ENCODE assay signal across 9 mouse cellular contexts in the genomic region with DNA sequence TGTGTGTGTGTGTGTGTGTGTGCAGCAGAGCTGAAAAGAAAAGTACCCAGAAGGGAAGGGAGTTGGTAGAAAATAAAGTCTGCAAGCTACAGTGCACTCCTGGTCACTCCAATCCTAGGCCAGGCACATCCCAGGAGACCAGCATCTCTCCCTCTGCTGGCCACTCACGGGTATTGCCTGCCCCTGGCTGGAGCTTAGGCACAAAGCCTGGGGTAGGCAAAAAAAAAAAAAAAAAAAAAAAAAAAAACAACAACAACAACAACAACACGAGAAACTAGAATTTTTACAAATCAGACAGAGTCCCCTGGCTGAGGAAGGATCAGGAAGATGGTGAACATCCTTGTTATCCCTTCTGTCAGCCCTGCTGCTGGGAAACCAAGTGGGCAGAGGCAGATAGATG. TPM values are rescaled to one million over a fixed set of nuclear protein-coding genes. Genes with fewer than 3 reads are reported as not detected.
DNase-seq lines count a peak whose midpoint lies in the region; ATAC-seq and TF ChIP-seq lines count a peak whose summit lies in the region.
"Had no signal": no experiment of that assay in that cellular context is flagged by ENCODE, and none has a peak within 500 bp of the region (broad histone marks: within the 10 kb centered on the region; RNA-seq: fewer than 3 reads in every experiment).

No protein-coding gene starts in this region.

- H3K9me3 ChIP-seq in limb, embryonic 10.5 days (replicated peaks) = no peaks in the 10 kb centered on the region
- H3K9me3 ChIP-seq: midbrain, embryonic 12.5 days had no signal

- intact Hi-C loops in gastrocnemius, adult 2 months (cut with DNase I) = loop anchor here (5.0 kb wide), 1 partner anchor 77 kb away; no protein-coding TSS in a partner anchor

- H3K36me3 ChIP-seq in limb, embryonic 10.5 days = peaks cover 83% of the 10 kb centered on the region
- H3K36me3 ChIP-seq: midbrain, embryonic 12.5 days had no signal

- ATAC-seq in monocyte, adult 5-6 weeks (replicated peaks; ENCODE audit: insufficient number of reproducible peaks, low FRiP score, low TSS enrichment, poor library complexity, severe bottlenecking) = 0 out of 2 replicates have a peak, but pooled peaks have one; percentile 65

- no peaks in the 10 kb centered on the region for H3K27me3 ChIP-seq in limb, embryonic 10.5 days (ENCODE audit: low read depth, poor library complexity, severe bottlenecking)
- H3K27me3 ChIP-seq: midbrain, embryonic 12.5 days had no signal

- DNase-seq in gastrocnemius, adult 2 months = peak; percentile 67
- DNase-seq in gastrocnemius, postnatal 25 days = no peak
- peak; percentile 40 for DNase-seq in urinary bladder, postnatal 25 days (ENCODE audit: low spot score)
- no peak for DNase-seq in urinary bladder, postnatal 4 days (ENCODE audit: low spot score in 2 of 2)
- peak; percentile 53 for DNase-seq in forelimb bud, embryonic 11.5 days (ENCODE audit: low read depth, low spot score)
- DNase-seq in limb, embryonic 10.5 days (ENCODE audit: low spot score) = peak; percentile 77
- no peak for DNase-seq in left cerebral cortex, adult 8-10 months (ENCODE audit: low spot score in 2 of 2)

- H3K27ac ChIP-seq in gastrocnemius, adult 2 months = no peak overlapping the region
- H3K27ac ChIP-seq in limb, embryonic 10.5 days = no peak overlapping the region
- H3K27ac ChIP-seq: midbrain, embryonic 12.5 days had no signal

- WGBS in limb, embryonic 10.5 days = 22% methylated on average over 2 of the region's 2 CpGs

- TF ChIP-seq CTCF in gastrocnemius, adult 2 months (IDR thresholded peaks at IDR 0.05) = peak; percentile 68

- no peak overlapping the region for H3K4me3 ChIP-seq in gastrocnemius, adult 2 months
- H3K4me3 ChIP-seq in limb, embryonic 10.5 days = no peak overlapping the region
- H3K4me3 ChIP-seq: midbrain, embryonic 12.5 days had no signal

- peaks cover 15% of the 10 kb centered on the region for H3K4me1 ChIP-seq in limb, embryonic 10.5 days
- H3K4me1 ChIP-seq: midbrain, embryonic 12.5 days had no signal

RNA-seq across cellular contexts. Expression of a gene that starts 9.0 kb away (rescaled TPM):
- not detected for total RNA-seq in gastrocnemius, adult 2 months (2021)
- not detected for total RNA-seq in gastrocnemius, postnatal 25 days (2021)
- polyA plus RNA-seq in limb, embryonic 10.5 days (2016; fragmentation: Nextera tagmentation; extraction: Ambion mirVana) = 78.6 and 124 TPM in 2 replicates
- not detected in 3 replicates for total RNA-seq in monocyte, adult 5-6 weeks (2017)
- total RNA-seq in left cerebral cortex, adult 8-10 months (2022) = not detected

RNA-seq across cellular contexts. Expression of a gene that starts 37.8 kb away (rescaled TPM):
- 1 to 10 TPM; 2.6 to 5.2 TPM for total RNA-seq in gastrocnemius, adult 2 months (2021)
- 1 to 10 TPM; 3.1 to 3.4 TPM for total RNA-seq in gastrocnemius, postnatal 25 days (2021)
- polyA plus RNA-seq in limb, embryonic 10.5 days (2016; fragmentation: Nextera tagmentation; extraction: Ambion mirVana) = 3.1 and 5.4 TPM in 2 replicates
- total RNA-seq in monocyte, adult 5-6 weeks (2017) = 0.78 to 1.5 TPM in 2 of 3 replicates, not detected in the other
- total RNA-seq in left cerebral cortex, adult 8-10 months (2022) = 100 to 1,000 TPM; 123 to 146 (median 132) TPM

RNA-seq across cellular contexts. Expression of a gene that starts 46.9 kb away (rescaled TPM):
- 10 to 100 TPM; 32.9 to 69.4 TPM for total RNA-seq in gastrocnemius, adult 2 months (2021)
- total RNA-seq in gastrocnemius, postnatal 25 days (2021) = 10 to 100 TPM; 34.1 to 57.3 TPM
- 14.2 and 15.0 TPM in 2 replicates for polyA plus RNA-seq in limb, embryonic 10.5 days (2016; fragmentation: Nextera tagmentation; extraction: Ambion mirVana)
- total RNA-seq in monocyte, adult 5-6 weeks (2017) = 5.5 to 19.7 TPM (median 8.6 TPM) in 3 replicates
- total RNA-seq in left cerebral cortex, adult 8-10 months (2022) = 10 to 100 TPM; 78.4 to 92.7 (median 82.3) TPM

Comparison
In these comparisons a context has a peak if more than half of its experiments do, and no peak if none do; other contexts are left out.
1. DNase-seq: peak in gastrocnemius, adult 2 months (single experiment), urinary bladder, postnatal 25 days (single experiment), forelimb bud, embryonic 11.5 days (single experiment) and limb, embryonic 10.5 days (single experiment); none in gastrocnemius, postnatal 25 days (single experiment), urinary bladder, postnatal 4 days (0 of 2) and left cerebral cortex, adult 8-10 months (0 of 2).
2. RNA of a gene that starts 37.8 kb away (total RNA-seq): 123 to 146 TPM in left cerebral cortex, adult 8-10 months; 2.6 to 5.2 TPM in gastrocnemius, adult 2 months, 3.1 to 3.4 TPM in gastrocnemius, postnatal 25 days and 0.78 to 1.5 TPM in monocyte, adult 5-6 weeks; every median in the first group is over 10 times any median in the second.